Mouse (Mus musculus): Measurements from ENCODE around the gene Ddit4l.

GRCm38 (mm10) chr3:137622091-137622490 lies 679 bp downstream of the Ddit4l start:
- TF ChIP-seq POLR2A (IDR thresholded peaks at IDR 0.05; ENCODE audit: borderline replicate concordance, control insufficient read depth, low read depth, low read length) (no peak), CTCF (IDR thresholded peaks at IDR 0.05; ENCODE audit: control insufficient read depth, insufficient read depth, low read length) (no peak)
